Mouse (Mus musculus) cerebellum, adult 9-11 months (tissue): Measurements from ENCODE around the gene Prss30.
A peak's percentile ranks its signal among the peaks of the same experiment; 100 is the strongest.
"Not testable (repeated sequence)": the region's sequence is repeated elsewhere in the genome, so short reads cannot be mapped to it uniquely, and the experiment has no call there.

Experiments
- DNase-seq: peaks from one replicate; pipeline ENCODE4 v3.0.0; 2022

The Prss30 gene

GRCm38 (mm10) chr17:23982912-23983311 lies 2.5 kb upstream of the Prss30 start:
- DNase-seq: no peak

- DNase-seq: no peak
These were observed 895 bp downstream of the Prss30 start for GRCm38 (mm10) chr17:23979471-23979870.

- DNase-seq: no peak
These were observed 3.7 kb downstream of the Prss30 start for GRCm38 (mm10) chr17:23976665-23977064.

GRCm38 (mm10) chr17:23971315-23971714 lies 9.1 kb downstream of the Prss30 start:
- DNase-seq: no peak

GRCm38 (mm10) chr17:23969231-23969630 lies 11.1 kb downstream of the Prss30 start:
- DNase-seq: peak; percentile 47

- DNase-seq: no peak
These were observed 11.6 kb downstream of the Prss30 start for GRCm38 (mm10) chr17:23968780-23969179.

- DNase-seq: no peak
These were observed 13.5 kb downstream of the Prss30 start for GRCm38 (mm10) chr17:23966658-23967401.

GRCm38 (mm10) chr17:23965805-23966425 lies 14.5 kb downstream of the Prss30 start:
- peak; percentile 44 for DNase-seq

- DNase-seq: no peak
These were observed 18.7 kb downstream of the Prss30 start for GRCm38 (mm10) chr17:23961573-23962122.

GRCm38 (mm10) chr17:23960084-23960738 lies 20.2 kb downstream of the Prss30 start:
- DNase-seq: peak; percentile 71

GRCm38 (mm10) chr17:23955174-23955573 lies 25.2 kb downstream of the Prss30 start, which contains the start of gene Sbpl:
Gene Sbpl (minus strand): TSS chr17:23955274.
- no peak for DNase-seq

- DNase-seq: not testable (repeated sequence)
These were observed 29.5 kb downstream of the Prss30 start for GRCm38 (mm10) chr17:23950828-23951227.

GRCm38 (mm10) chr17:23949068-23949467 lies 31.3 kb downstream of the Prss30 start:
- DNase-seq: no peak

- not testable (repeated sequence) for DNase-seq
These were observed 32.9 kb downstream of the Prss30 start for GRCm38 (mm10) chr17:23947486-23947885.

GRCm38 (mm10) chr17:23941372-23941771 lies 39.0 kb downstream of the Prss30 start, which contains the start of gene Sbp:
Gene Sbp (plus strand): TSS chr17:23941672.
- DNase-seq: no peak

GRCm38 (mm10) chr17:23931157-23931556 lies 49.2 kb downstream of the Prss30 start:
- DNase-seq: no peak

- DNase-seq: peak; percentile 89
These were observed 55.3 kb downstream of the Prss30 start for GRCm38 (mm10) chr17:23925090-23925493.

- DNase-seq: peak; percentile 97
These were observed 55.8 kb downstream of the Prss30 start for GRCm38 (mm10) chr17:23924531-23925007.
